Comparison of ENCODE assay signal across 28 mouse cellular contexts in the genomic region with DNA sequence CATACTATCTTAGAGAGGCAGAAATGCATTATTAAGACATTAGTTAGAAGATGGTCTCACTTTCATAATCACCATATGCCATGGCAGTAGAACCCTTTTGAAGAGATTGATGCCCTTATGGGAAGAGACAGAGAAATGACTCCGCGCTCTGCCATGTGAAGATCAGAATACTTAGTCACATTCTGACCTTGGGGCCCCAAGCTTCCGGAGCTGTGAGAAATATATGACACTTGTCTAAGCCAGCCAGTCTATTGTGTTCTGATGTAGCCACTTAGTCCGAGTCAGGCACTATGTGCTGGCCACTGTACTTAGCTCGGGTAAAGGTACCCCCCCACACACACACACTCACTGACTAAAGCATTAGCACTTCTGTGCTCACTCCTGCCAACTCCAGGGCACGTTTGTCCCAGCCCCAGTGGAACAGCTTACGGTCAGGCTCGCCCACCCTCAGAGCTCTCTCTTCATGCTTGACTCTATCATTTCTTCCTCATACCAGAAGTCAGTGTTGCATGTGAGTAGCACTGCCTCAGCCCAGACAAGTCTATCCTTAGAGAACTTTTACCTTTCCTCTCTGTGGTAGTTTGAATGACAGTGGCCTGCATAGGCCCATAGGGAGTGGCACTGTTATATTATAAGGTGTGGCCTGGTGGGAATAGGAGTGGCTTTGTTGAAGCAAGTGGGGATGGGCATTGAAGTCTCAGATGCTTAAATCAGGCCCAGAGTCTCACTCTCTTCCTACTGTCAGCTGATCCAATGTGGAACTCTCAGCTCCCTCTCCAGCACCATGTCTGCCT.
DNase-seq lines count a peak whose midpoint lies in the region; ATAC-seq lines count a peak whose summit lies in the region.
"Had no signal": no experiment of that assay in that cellular context is flagged by ENCODE, and none has a peak within 500 bp of the region (broad histone marks: within the 10 kb centered on the region; RNA-seq: fewer than 3 reads in every experiment).

No protein-coding gene starts in this region.

- H3K9me3 ChIP-seq in kidney, embryonic 16.5 days (ENCODE audit: low read length) = no peaks in the 10 kb centered on the region
- H3K9me3 ChIP-seq: forebrain, embryonic 13.5 days; hindbrain, embryonic 15.5 days; limb, embryonic 13.5 days; lung, embryonic 15.5 days had no signal

- ATAC-seq in kidney, embryonic 16.5 days (ENCODE audit: low FRiP score, low TSS enrichment) = peak; percentile 66
- ATAC-seq: activated CD4-positive, CD25-positive, alpha-beta regulatory T cell, adult 4 months; forebrain, embryonic 13.5 days; inflammation-experienced regulatory T-cells, adult 6 months; midbrain, embryonic 16.5 days; Patski had no signal

- no peak overlapping the region for H3K27ac ChIP-seq in kidney, embryonic 16.5 days (ENCODE audit: low read length)
- H3K27ac ChIP-seq: forebrain, embryonic 13.5 days; hindbrain, embryonic 15.5 days; layer of hippocampus, adult 2 months; left cerebral cortex, adult 2 months; limb, embryonic 13.5 days; lung, embryonic 15.5 days had no signal

- H3K4me3 ChIP-seq in kidney, embryonic 16.5 days (ENCODE audit: low read length) = no peak overlapping the region
- H3K4me3 ChIP-seq: forebrain, embryonic 13.5 days; hindbrain, embryonic 15.5 days; layer of hippocampus, adult 2 months; left cerebral cortex, adult 2 months; limb, embryonic 13.5 days; lung, embryonic 15.5 days had no signal

- H3K36me3 ChIP-seq in kidney, embryonic 16.5 days (ENCODE audit: insufficient read depth, low read length) = no peaks in the 10 kb centered on the region
- H3K36me3 ChIP-seq: hindbrain, embryonic 15.5 days; limb, embryonic 13.5 days; lung, embryonic 15.5 days had no signal

- 75% methylated on average over 8 of the region's 8 CpGs for WGBS in kidney, embryonic 16.5 days

- no peak overlapping the region for H3K4me2 ChIP-seq in kidney, embryonic 16.5 days (replicated peaks; ENCODE audit: low read depth, low read length)
- H3K4me2 ChIP-seq: forebrain, embryonic 13.5 days; heart, embryonic 11.5 days; hindbrain, embryonic 15.5 days; limb, embryonic 13.5 days; liver, embryonic 11.5 days; lung, embryonic 15.5 days; midbrain, embryonic 11.5 days had no signal

- no peak overlapping the region for H3K9ac ChIP-seq in kidney, embryonic 16.5 days (replicated peaks; ENCODE audit: low read length)
- H3K9ac ChIP-seq: forebrain, embryonic 13.5 days; hindbrain, embryonic 15.5 days; limb, embryonic 13.5 days; lung, embryonic 15.5 days had no signal

- no peaks in the 10 kb centered on the region; the same call in 1 of the 2 replicates for H3K4me1 ChIP-seq in kidney, embryonic 16.5 days (ENCODE audit: insufficient read depth, low read length)
- H3K4me1 ChIP-seq: lung, embryonic 15.5 days had no signal

- DNase-seq in adrenal gland, adult 2 months = peak; percentile 64
- DNase-seq in adrenal gland, postnatal 4 days (ENCODE audit: low spot score in 2 of 2) = no peak
- DNase-seq in kidney, adult 18-20 months = no peak
- DNase-seq in adrenal gland, postnatal 36 days = peak; percentile 38 to 48
- DNase-seq in spleen, postnatal 36 days (ENCODE audit: low spot score in 2 of 2) = no peak
- DNase-seq in cerebellum, adult 11-12 months = no peak
- no peak for DNase-seq in lung, postnatal 14 days
- DNase-seq: cerebellum, adult 2 months; cerebellum, postnatal 14 days; gastrocnemius, postnatal 14 days; kidney, postnatal 36 days; lung, postnatal 36 days; right cerebral cortex, postnatal 4 days; thymus, postnatal 14 days had no signal

- no peaks in the 10 kb centered on the region for H3K27me3 ChIP-seq in kidney, embryonic 16.5 days (ENCODE audit: insufficient read depth, low read length)
- H3K27me3 ChIP-seq: forebrain, embryonic 13.5 days; hindbrain, embryonic 15.5 days; limb, embryonic 13.5 days; lung, embryonic 15.5 days; Patski had no signal

Comparison
In these comparisons a context has a peak if more than half of its experiments do, and no peak if none do; other contexts are left out.
1. DNase-seq: peak in adrenal gland, adult 2 months (single experiment) and adrenal gland, postnatal 36 days (2 of 2); none in adrenal gland, postnatal 4 days (0 of 2), kidney, adult 18-20 months (single experiment), spleen, postnatal 36 days (0 of 2), cerebellum, adult 11-12 months (single experiment) and lung, postnatal 14 days (single experiment).